Mouse (Mus musculus): ENCODE data around the gene Hcn3.

Hcn3 gene

DNA sequence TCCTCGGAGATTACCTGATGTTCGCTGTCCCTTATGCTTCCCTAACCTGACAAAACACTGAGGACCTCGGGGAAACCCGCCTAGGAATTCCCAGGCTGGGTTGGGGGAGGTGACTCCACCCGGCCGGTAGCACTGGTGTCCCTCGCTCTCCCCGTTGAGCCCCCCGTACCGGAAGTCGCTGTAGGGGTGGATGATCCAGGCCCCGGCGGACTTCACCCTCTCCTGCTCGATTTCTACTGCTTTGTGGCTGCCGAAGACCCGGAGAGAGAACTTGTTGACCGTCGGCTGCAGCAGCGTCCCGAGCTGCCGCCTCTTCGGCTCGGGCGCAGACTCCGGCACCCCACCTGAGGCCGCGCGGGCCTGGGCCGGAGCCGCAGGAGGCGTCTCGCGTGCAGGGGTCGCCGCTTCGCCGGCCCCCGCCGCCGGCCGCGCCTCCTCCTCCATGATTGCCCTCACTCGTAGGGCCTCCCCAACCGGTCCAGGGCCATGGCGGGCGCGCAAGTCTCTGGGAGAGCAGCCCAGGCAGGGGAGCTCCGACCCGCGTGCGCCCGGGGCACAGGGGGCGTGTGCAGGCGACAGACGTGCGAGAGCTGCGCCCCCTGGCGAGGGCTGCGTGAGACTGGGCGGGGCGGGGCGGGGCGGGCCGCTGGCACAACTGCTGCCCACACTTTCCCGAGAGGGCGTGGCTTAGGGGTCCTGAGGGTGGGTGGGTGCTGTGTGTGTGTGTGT, at the start of gene Hcn3:
Gene Hcn3, minus strand, starts transcription at position 581 of the 729 bp plus-strand sequence.
- peak; percentile 41 for DNase-seq (ENCODE audit: low read depth, low spot score)

DNA sequence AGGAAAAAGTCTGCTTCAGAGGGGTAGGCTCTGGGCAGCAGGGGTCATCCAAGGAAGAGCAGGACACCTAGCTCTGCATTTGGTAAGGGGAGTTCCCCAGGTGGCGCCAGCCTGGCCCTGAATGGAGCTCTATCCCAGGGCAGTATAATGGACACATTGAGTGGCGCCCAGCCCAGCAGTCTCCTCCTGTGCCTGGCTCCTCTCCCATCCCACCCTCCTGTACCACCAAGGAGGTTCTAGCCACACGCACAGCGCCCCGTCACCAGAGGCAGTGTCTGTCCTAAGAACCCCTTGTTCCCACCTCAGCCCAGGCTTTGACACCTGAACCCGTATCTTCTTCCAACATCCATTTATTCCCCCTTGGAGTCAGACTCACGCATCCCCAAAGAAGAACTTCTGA, 49.7 kb upstream of the Hcn3 start:
- no peak for DNase-seq (ENCODE audit: low read depth, low spot score)

GRCm38 (mm10) chr3:89208736-89209135, 48.7 kb upstream of the Hcn3 start:
- no peak for DNase-seq (ENCODE audit: low read depth, low spot score)

DNA sequence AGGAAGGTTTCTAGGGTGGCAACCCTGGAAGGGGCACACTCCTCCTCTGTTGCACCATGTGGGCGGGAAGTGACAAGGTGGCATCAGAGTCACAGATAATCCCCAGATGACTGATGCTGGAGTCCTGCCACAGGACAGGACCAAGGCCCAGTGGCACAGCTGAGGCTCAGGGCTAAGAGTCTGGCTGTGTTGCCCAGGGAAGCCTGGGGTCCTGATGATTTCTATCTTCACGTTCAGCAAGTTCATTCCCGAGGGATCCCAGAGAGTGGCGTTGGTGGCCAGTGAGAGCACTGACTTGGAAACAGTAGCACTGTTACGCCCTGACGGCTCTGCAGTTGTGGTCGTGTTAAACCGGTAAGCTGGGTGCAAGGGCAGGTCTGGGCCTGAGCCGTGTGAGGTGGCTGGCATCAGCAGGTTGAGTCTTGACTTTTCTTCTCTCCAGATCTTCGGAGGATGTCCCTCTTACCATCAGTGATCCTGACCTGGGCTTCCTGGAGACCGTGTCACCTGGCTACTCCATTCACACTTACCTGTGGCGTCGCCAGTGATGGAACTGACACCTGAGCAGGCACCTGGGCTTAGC, 48.2 kb upstream of the Hcn3 start:
- no peak for DNase-seq (ENCODE audit: low read depth, low spot score)

DNA sequence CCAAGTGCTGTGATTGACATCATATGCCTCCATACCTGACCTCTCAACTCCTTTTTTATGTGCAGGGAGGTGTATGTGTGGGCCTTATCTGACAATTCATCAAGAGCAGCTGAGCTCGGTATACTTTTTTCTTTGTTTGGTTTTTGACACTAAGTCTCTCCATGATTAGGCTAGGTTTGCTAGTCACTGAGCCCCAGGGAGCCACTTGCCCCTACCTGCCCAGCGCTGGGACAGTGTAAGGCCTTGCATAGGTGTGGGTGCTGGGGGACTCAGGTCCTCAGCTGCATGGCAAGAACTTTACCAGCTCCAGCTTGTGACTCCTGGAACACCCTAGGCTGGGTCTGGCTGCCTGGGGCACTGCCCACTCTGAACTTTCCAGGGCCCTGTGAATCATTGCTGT, 46.7 kb upstream of the Hcn3 start:
- DNase-seq (ENCODE audit: low read depth, low spot score): no peak

GRCm38 (mm10) chr3:89206079-89206478, 46.1 kb upstream of the Hcn3 start:
- DNase-seq (ENCODE audit: low read depth, low spot score): no peak

DNA sequence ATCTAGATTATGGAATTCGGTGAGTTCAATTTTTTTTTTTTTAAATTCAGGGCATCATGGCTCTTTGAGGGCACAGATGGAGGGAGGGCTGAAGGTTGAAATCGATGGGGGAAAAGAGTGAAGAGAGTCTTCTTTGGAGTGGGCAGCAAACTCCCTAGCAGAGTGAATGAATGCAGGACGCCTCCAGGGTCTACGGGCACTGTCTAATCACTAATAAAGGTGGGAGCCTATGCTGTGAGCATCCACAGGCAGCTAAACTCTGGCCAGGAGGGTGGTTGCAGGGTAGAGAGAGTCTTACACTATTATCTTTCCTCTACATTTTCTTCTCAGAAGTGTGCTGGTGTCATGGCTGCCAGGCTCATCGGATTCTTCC, 43.1 kb upstream of the Hcn3 start:
- no peak for DNase-seq (ENCODE audit: low read depth, low spot score)

DNA sequence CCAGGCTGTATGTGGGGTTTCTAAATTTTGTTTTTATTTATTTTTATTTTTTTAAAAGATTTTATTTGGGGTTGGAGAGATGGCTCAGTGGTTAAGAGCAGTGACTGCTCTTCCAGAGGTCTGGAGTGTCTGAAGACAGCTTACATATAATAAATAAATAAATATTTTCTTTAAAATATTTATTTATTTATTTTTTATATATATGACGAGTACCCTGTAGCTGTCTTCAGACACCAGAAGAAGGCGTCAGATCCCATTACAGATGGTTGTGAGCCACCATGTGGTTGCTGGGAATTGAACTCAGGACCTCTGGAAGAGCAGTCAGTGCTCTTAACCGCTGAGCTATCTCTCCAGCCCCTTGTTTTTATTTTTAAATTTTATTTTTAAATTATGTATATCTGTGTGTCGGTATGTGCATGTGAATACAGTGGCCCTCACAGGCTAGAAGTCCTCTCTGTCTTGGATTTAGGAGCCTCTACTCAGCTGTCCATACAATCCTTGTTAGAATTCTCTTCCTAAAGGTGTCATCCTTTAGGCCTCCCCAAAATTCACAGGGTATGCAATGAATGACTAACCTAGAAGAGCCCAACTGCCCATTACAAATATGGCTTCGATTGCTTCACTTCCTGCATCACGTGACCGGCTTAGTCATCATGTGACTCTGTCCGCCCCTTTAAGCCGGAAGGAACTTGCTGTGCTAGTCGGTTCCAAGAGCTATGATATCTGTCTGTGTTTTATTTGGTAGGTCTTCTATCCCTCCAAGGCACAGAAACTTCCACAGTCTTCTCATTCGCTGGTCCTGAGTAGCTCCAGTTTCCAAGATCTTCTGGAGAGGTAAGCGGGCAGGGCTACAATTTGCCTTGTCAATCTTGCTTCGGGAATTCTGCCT, 42.5 kb upstream of the Hcn3 start, which contains the start of gene Gba:
Gene Gba, plus strand, starts transcription at position 676 of the 889 bp plus-strand sequence.
- DNase-seq (ENCODE audit: low read depth, low spot score): peak; percentile 87

DNA sequence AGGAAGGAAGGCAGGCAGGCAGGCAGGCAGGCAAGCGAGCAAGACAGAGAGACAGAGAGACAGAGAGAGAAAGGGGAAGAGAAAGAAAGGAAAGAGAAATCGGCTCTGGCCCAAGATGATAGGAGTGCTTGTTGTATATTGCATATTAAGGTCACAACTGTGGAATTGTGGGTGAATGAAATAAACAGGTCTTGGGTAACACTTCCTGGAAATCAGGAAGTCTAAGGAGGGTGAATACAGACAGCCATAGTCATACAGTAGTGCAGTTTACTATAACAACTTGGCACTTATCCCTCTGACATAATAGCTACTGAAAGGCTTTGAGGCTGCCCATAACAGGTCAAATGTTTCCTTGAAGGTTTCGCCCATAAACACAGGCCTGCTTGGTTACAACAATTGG, 39.8 kb upstream of the Hcn3 start:
- DNase-seq (ENCODE audit: low read depth, low spot score): no peak

GRCm38 (mm10) chr3:89195979-89196877, 36.2 kb upstream of the Hcn3 start:
- peak; percentile 71 for DNase-seq (ENCODE audit: low read depth, low spot score)

- no peak for DNase-seq (ENCODE audit: low read depth, low spot score)
Measured at GRCm38 (mm10) chr3:89193853-89194252, 33.9 kb upstream of the Hcn3 start.

- no peak for DNase-seq (ENCODE audit: low read depth, low spot score)
Measured at GRCm38 (mm10) chr3:89193351-89193750, 33.4 kb upstream of the Hcn3 start.

- no peak for DNase-seq (ENCODE audit: low read depth, low spot score)
Measured at GRCm38 (mm10) chr3:89190436-89190835, 30.4 kb upstream of the Hcn3 start.

DNA sequence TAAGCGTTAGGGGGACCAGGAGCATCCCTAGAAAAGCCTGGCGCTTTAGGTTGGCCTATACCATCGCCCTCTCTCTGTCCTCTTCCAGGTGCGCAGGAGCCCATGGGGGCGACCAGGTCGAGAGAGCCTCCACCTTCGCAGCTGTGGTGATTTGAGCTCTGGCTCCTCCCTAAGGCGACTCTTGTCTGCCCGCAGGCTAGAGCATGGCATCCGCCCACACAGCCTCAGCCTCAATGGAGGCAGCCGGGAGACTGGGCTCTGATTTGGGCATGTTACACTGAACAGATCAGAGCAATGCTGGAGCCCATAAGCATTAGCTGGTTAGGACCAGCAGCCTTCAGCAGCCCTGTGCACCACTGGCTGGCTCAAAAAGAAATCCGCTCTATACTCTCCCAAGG, 28.5 kb upstream of the Hcn3 start:
- no peak for DNase-seq (ENCODE audit: low read depth, low spot score)

- no peak for DNase-seq (ENCODE audit: low read depth, low spot score)
Measured at GRCm38 (mm10) chr3:89187690-89188477, 27.9 kb upstream of the Hcn3 start.

DNA sequence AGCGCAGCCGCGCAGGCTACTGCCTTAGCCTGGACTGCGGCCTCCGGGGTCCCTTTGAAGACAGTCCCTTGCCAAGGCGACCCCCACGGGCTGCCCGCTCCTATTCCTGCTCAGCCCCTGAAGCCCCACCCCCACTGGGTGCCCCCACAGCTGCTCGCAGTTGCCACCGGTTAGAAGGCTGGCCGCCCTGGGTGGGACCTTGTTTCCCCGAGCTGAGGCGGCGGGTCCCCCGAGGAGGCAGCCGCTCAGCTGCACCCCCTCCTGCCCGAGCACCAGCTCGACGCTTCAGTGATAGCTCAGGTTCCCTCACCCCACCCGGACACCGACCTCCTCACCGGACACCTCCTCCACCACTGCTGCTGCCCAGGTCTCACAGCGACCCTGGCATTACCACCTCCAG, 27.2 kb upstream of the Hcn3 start:
- no peak for DNase-seq (ENCODE audit: low read depth, low spot score)

- DNase-seq (ENCODE audit: low read depth, low spot score): no peak
Measured at GRCm38 (mm10) chr3:89183959-89184315, 23.9 kb upstream of the Hcn3 start.

DNA sequence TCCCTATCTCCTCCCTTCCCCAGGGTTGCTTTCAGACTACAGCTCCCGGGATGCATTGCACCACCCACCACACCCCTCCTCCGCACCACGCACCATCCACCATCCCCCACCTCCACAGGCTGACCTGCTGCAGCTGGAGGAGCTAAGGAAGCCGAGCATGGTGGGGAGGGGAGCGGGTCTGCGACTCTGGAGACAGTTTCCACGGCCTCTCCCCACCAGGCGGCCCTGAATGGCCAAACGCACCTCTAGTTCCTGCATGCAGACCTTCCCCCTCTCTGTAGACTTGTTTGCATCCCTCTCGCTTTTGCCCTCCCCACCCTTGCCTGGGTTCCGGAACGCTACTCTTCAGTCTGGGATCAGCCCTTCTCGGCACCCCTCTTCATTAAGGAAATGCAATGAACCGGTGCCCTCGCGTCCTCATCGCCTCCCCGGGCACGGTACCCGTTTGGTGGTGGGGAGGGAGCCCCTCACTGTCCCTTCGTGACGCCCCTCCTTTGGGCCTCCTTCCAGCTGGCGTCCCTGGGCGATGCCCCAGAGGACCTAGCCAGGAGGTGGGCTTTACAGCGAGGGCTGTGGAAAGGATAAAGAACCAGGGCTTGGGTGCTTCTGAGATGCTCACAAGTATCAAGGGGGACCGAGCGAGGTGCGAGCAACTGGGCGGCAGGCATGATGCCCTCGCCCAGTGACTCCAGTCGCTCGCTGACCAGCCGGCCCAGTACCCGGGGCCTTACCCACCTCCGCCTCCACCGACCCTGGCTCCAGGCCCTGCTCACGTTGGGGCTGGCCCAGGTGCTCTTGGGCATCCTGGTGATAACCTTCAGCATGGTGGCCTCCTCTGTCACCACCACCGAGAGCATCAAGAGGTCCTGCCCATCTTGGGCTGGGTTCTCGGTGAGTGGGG, 23.3 kb upstream of the Hcn3 start, which contains the start of gene Fam189b:
Gene Fam189b, plus strand, starts transcription at position 86 of the 901 bp plus-strand sequence.
- peak; percentile 61 for DNase-seq (ENCODE audit: low read depth, low spot score)

GRCm38 (mm10) chr3:89182531-89183057, 22.6 kb upstream of the Hcn3 start:
- DNase-seq (ENCODE audit: low read depth, low spot score): no peak

Measured in retina, adult 2 months (tissue).